Mouse (Mus musculus) midbrain, embryonic 16.5 days (tissue): ENCODE results near the gene Pcsk7. TPM values are rescaled to one million over a fixed set of nuclear protein-coding genes. Genes with fewer than 3 reads are reported as not detected.

Experiments used
- ATAC-seq: fragments of 200-750 bp; cut with Nextera tagmentation; 2 replicates; pipeline ENCODE4 v1.8.0; 2017; ENCODE audit warnings: moderate TSS enrichment
- H3K27ac ChIP-seq: fragments of 300-500 bp; sonication (generic); 2 replicates; pipeline ENCODE4 v1.5.1; 2014; ENCODE audit warnings: mild to moderate bottlenecking, low read length, mixed read lengths
- H3K27me3 ChIP-seq: fragments of 300-500 bp; sonication (generic); 2 replicates; pipeline ENCODE4 v1.6.1; 2014; ENCODE audit warnings: low read depth, low read length, mixed read lengths; ENCODE audit not compliant: control insufficient read depth, insufficient read depth
- H3K36me3 ChIP-seq: fragments of 300-500 bp; sonication (generic); 2 replicates; pipeline ENCODE4 v1.6.1; 2014; ENCODE audit warnings: mild to moderate bottlenecking, low read length, moderate library complexity, mixed read lengths; ENCODE audit not compliant: control insufficient read depth, insufficient read depth
- H3K4me1 ChIP-seq: fragments of 300-500 bp; sonication (generic); 2 replicates; pipeline ENCODE4 v1.6.1; 2014; ENCODE audit warnings: mild to moderate bottlenecking, low read length, mixed read lengths; ENCODE audit not compliant: control insufficient read depth, insufficient read depth
- H3K4me2 ChIP-seq: fragments of 300-500 bp; sonication (generic); 2 replicates; pipeline ENCODE4 v1.6.1; 2014; ENCODE audit warnings: mild to moderate bottlenecking, low read length, mixed read lengths
- H3K4me3 ChIP-seq: fragments of 300-500 bp; sonication (generic); 2 replicates; pipeline ENCODE4 v1.5.1; 2014; ENCODE audit warnings: low read depth, mild to moderate bottlenecking, low read length, moderate library complexity, mixed read lengths
- H3K9ac ChIP-seq: fragments of 300-500 bp; sonication (generic); 2 replicates; pipeline ENCODE4 v1.6.1; 2014; ENCODE audit warnings: low read depth, low read length, mixed read lengths
- H3K9me3 ChIP-seq: fragments of 300-500 bp; sonication (generic); replicated peaks from 2 replicates; pipeline ENCODE4 v1.6.1; 2014; ENCODE audit warnings: mild to moderate bottlenecking, low read length, mixed read lengths; ENCODE audit not compliant: control insufficient read depth, poor library complexity, severe bottlenecking
- WGBS: fragments of 180-500 bp; shearing (Covaris S2); extraction: QIAGEN DNeasy Blood & Tissue Kit; methylation state at CpG from one replicate; pipeline ENCODE4 v1.1.7; 2014; 5-methylcytosine and 5-hydroxymethylcytosine counted together
- polyA plus RNA-seq: library from polyadenylated mRNA; unstranded; fragments of >200 nt; fragmentation: Nextera tagmentation; extraction: Ambion mirVana; gene quantifications from 2 replicates; pipeline ENCODE4 v1.2.1, GENCODE M21; 2015

Pcsk7 gene
- polyA plus RNA-seq, 1 experiment from 2014 or later = 22.6 TPM

DNA sequence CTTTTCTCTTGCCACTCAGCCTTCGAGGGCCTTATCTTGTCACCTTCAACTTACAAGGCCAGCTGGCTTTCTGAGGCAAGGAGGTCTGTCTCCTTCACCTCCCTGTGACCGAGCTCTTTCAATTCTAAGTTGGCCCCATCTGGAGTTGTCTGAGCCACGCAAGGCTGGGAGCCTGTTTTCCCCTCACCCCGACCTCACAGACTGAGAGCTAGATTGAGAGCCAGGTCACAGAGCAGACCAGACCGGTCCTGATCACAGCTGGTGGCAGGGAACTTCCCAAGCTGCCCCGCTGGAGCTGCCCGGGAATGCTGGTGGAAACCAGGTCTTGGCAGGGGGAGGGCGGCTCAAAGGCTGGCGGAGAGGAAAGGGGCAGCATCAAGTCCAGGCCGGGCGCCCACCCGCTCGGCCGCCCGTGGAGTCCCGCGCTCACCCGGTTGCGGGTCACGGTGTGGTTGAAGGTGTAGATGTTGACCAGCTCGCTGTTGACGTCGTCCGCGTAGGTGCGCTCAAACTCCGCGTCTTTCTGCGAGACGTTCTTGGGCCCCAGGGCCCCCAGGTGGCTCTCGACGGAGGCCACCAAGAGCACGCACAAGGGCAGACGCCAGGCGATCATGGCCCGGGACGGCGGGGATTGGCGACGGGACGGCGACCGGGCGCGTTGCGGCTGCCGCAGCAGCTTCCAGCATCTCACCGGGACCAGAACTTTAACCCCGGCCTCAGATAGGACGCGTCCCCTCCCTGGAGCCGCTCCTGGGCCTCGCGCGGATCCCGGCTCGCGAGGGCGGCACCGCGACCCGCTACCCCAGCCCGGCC lies 48.2 kb downstream of the Pcsk7 start:
- peak overlapping the region; percentile 93 for H3K9ac ChIP-seq
- H3K9me3 ChIP-seq = no peaks in the 10 kb centered on the region
- 1% methylated on average over 44 of the region's 63 CpGs for WGBS
- H3K27me3 ChIP-seq = no peaks in the 10 kb centered on the region
- H3K4me2 ChIP-seq = peak overlapping the region; percentile 97
- peaks cover 14% of the 10 kb centered on the region; the same call in 1 of the 2 replicates for H3K36me3 ChIP-seq
- peak; percentile 39 for ATAC-seq
- peak overlapping the region; percentile 83 for H3K27ac ChIP-seq
- H3K4me1 ChIP-seq = peaks cover 21% of the 10 kb centered on the region
- peak overlapping the region; percentile 90 for H3K4me3 ChIP-seq

DNA sequence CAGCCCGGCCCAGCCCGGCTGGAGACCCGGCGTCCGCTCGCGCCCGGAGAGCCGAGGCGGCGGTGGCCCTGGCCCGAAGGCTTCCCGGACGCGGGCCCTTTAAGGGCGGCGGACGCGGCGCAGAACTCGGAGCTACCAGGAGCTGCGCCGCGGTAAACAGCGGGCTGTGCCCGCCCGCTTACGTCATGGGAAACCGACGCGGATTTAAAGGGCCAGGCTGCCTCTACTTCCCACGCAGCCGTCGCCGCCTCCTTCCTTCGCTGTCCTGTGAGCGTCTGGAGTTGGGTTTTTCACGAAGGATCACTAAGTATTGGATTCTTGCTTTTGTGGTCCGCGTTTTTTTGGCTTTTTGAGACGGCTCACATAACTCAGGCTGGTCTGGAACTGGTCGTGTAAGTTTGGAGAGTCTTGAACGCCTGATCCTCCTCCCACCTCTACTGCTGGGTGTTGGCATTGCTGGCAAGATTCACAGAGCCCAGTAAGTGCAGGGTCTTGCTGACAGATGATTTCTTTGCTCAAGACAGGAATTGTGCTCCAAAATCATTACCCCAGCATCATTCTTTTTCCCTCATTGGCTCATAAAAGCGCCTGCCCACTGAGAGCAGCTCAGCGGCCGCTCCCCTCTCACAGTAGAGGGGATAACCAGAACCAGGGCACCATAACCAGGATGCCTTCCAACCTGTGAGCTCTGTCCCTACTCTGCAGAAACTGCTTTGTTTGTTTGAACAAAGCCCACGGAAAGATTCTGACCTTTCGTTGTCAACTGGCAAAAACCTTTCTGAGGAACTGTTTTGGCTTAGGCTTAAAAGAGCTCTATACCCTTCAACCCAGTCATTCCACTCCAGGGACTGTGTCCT lies 49.0 kb downstream of the Pcsk7 start, which contains the start of gene Sidt2:
TSS of gene Sidt2 (minus strand) at position 152 of the 857 bp plus-strand sequence.
- H3K9ac ChIP-seq = peak within 1 kb of the TSS; percentile 93
- peaks cover 6% of the 10 kb centered on the region; the same call in 1 of the 2 replicates for H3K36me3 ChIP-seq
- 2% methylated on average over 37 of the region's 48 CpGs for WGBS
- H3K4me2 ChIP-seq = peak within 1 kb of the TSS; percentile 97
- H3K27ac ChIP-seq = peak within 1 kb of the TSS; percentile 83
- no peaks in the 10 kb centered on the region for H3K27me3 ChIP-seq
- H3K9me3 ChIP-seq = no peaks in the 10 kb centered on the region
- peaks cover 21% of the 10 kb centered on the region for H3K4me1 ChIP-seq
- H3K4me3 ChIP-seq = peak within 1 kb of the TSS; percentile 90
- ATAC-seq = peak; percentile 98

DNA sequence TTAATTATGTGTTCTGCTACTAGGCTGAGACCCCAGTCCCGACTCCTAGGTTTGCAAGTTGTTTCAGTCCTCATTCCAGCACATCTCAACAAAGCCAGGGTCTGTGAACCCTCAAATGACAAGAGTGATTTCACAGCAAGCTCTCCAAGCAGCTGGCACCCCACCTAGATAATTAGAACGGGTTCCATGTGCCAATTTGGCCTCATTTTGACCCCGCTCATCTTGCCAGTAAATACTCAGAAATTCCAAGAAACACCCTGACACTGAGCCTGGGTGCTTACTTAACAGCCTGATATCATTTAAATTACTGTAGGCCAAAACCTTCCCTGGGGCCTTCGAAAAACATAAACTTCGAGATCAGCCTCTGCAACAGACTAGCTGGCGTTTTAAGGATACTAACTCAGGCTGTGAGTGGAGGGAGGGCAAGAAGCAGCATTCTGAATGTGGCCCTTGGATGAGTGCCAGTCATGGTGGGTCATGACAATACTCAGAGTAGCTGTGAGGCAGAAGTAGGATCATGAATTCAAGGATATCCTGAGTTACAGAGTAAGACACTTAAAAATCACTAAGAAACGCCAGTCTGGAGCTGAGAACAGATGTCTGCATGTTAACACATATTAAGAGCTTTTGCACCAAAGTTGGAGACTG lies 51.9 kb downstream of the Pcsk7 start:
- Histone ChIP-seq H3K4me1 (peaks cover 20% of the 10 kb centered on the region), H3K4me2 (no peak overlapping the region), H3K36me3 (peaks cover 6% of the 10 kb centered on the region; the same call in 1 of the 2 replicates), H3K27ac (no peak overlapping the region), H3K27me3 (no peaks in the 10 kb centered on the region), H3K9me3 (no peaks in the 10 kb centered on the region), H3K4me3 (no peak overlapping the region), H3K9ac (no peak overlapping the region)
- no peak for ATAC-seq
- 67% methylated on average over 7 of the region's 7 CpGs for WGBS

DNA sequence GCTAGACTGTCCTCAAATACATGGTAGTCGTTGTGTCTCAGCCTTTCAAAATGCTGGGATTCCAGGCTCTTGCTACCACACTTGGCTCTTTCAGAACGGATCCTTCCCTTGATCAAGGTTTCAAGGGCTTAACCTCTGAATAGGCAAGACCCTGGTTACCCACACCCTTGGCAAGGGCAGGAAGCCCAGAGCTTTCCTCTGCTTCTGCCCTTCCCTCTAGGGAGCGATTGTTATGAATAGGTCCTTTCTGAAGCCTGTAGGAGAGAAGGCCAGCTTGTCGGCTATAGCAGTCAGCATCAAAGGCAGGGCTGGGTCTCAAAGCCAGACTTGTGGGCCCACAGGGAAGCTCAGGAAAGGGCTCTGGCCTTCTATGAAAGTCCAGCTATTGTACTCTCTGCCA lies 52.6 kb downstream of the Pcsk7 start:
- H3K36me3 ChIP-seq = peaks cover 12% of the 10 kb centered on the region
- no peaks in the 10 kb centered on the region for H3K9me3 ChIP-seq
- no peak overlapping the region for H3K27ac ChIP-seq
- no peaks in the 10 kb centered on the region for H3K27me3 ChIP-seq
- H3K4me3 ChIP-seq = no peak overlapping the region
- ATAC-seq = no peak
- WGBS = 32% methylated on average over 4 of the region's 4 CpGs
- H3K4me2 ChIP-seq = no peak overlapping the region
- H3K4me1 ChIP-seq = peaks cover 13% of the 10 kb centered on the region
- H3K9ac ChIP-seq = no peak overlapping the region

- WGBS = 89% methylated on average over 7 of the region's 7 CpGs
- Histone ChIP-seq H3K27ac (no peak overlapping the region), H3K4me2 (no peak overlapping the region), H3K9me3 (no peaks in the 10 kb centered on the region), H3K27me3 (no peaks in the 10 kb centered on the region), H3K36me3 (peaks cover 16% of the 10 kb centered on the region), H3K4me3 (no peak overlapping the region), H3K4me1 (peaks cover 7% of the 10 kb centered on the region), H3K9ac (no peak overlapping the region)
- ATAC-seq = no peak
Measured at GRCm38 (mm10) chr9:45959661-45960060, 53.4 kb downstream of the Pcsk7 start.

GRCm38 (mm10) chr9:45961855-45962254 lies 55.6 kb downstream of the Pcsk7 start:
- Histone ChIP-seq H3K9me3 (no peaks in the 10 kb centered on the region), H3K9ac (no peak overlapping the region), H3K36me3 (peaks cover 29% of the 10 kb centered on the region), H3K27me3 (no peaks in the 10 kb centered on the region), H3K4me2 (no peak overlapping the region), H3K4me1 (no peaks in the 10 kb centered on the region), H3K4me3 (no peak overlapping the region), H3K27ac (no peak overlapping the region)
- no peak for ATAC-seq
- 78% methylated on average over 2 of the region's 2 CpGs for WGBS

GRCm38 (mm10) chr9:45963577-45963976 lies 57.3 kb downstream of the Pcsk7 start:
- no peak for ATAC-seq
- Histone ChIP-seq H3K27ac (no peak overlapping the region), H3K4me2 (no peak overlapping the region), H3K27me3 (no peaks in the 10 kb centered on the region), H3K36me3 (peaks cover 36% of the 10 kb centered on the region), H3K4me3 (no peak overlapping the region), H3K9ac (no peak overlapping the region), H3K9me3 (no peaks in the 10 kb centered on the region), H3K4me1 (no peaks in the 10 kb centered on the region)
- 93% methylated on average over 6 of the region's 6 CpGs for WGBS

DNA sequence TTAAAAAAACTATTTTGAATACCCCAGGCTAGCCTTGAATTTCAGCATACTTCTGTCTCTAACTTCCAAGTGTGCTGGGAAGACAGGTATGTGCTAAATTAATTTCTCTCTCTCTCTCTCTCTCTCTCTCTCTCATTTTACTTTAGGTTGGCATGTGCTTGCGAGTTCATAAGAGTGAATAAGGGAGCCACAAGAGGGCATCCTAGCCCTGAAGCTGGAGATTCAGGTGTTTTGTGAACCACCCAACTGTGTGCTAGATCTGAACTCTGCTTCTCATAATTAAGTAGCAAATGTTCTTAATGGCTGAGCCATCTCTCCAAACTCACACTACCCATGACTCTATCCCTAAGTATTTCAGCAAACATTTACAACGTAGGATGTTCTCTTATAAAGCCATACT lies 70.6 kb downstream of the Pcsk7 start:
- ATAC-seq = no peak
- Histone ChIP-seq H3K4me3 (no peak overlapping the region), H3K4me1 (peaks cover 16% of the 10 kb centered on the region), H3K27me3 (no peaks in the 10 kb centered on the region), H3K9ac (no peak overlapping the region), H3K27ac (no peak overlapping the region), H3K4me2 (no peak overlapping the region), H3K36me3 (peaks cover 25% of the 10 kb centered on the region), H3K9me3 (no peaks in the 10 kb centered on the region)
- 86% methylated on average over 2 of the region's 2 CpGs for WGBS
